Mouse (Mus musculus) splenic B cell, adult 2 months (primary cell): ENCODE results near the gene Ptpn14.

Experiments used
- DNase-seq: peaks from one replicate; pipeline ENCODE4 v3.0.0-alpha.2; 2011; ENCODE audit warnings: low read depth, low spot score
- H3K27me3 ChIP-seq: 2 replicates; pipeline ENCODE4 v1.6.1; 2012; ENCODE audit warnings: mild to moderate bottlenecking, low read length, moderate library complexity, mixed read lengths; ENCODE audit not compliant: control insufficient read depth, poor library complexity, insufficient read depth, severe bottlenecking
- H3K36me3 ChIP-seq: 2 replicates; pipeline ENCODE4 v1.6.1; 2012; ENCODE audit warnings: mild to moderate bottlenecking, low read length, moderate library complexity, mixed read lengths; ENCODE audit not compliant: control insufficient read depth, poor library complexity, insufficient read depth, severe bottlenecking

The Ptpn14 gene

GRCm38 (mm10) chr1:189800211-189800961, 72.3 kb downstream of the Ptpn14 start:
- Histone ChIP-seq H3K27me3 (no peaks in the 10 kb centered on the region), H3K36me3 (no peaks in the 10 kb centered on the region; the same call in 1 of the 2 replicates)
- no peak for DNase-seq

- peak; percentile 79 for DNase-seq
- no peaks in the 10 kb centered on the region for H3K27me3 ChIP-seq
- H3K36me3 ChIP-seq: no peaks in the 10 kb centered on the region; the same call in 1 of the 2 replicates
Measured at GRCm38 (mm10) chr1:189801303-189801702, 73.2 kb downstream of the Ptpn14 start.

DNA sequence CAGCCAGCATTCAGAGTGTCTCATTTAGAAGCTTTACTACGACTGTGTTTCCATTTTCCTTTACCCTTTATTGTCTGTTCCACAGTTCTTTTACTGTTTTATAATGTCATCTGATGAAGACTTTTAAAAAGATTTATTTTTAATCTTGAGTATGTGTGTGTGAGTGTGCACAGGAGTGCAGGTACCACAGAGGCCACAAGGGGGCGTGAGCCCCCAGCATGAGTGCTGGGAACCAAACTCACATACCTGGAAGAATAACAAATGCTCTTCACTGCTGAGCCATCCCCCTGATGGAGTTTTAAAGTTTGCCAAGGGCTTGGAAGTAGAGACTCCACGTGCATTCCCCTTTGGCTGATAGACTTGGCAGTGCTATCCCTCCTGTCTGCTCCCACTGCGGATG, 74.5 kb downstream of the Ptpn14 start:
- Histone ChIP-seq H3K27me3 (no peaks in the 10 kb centered on the region), H3K36me3 (no peaks in the 10 kb centered on the region; the same call in 1 of the 2 replicates)
- DNase-seq: no peak

GRCm38 (mm10) chr1:189803742-189804141, 75.7 kb downstream of the Ptpn14 start:
- DNase-seq: no peak

DNA sequence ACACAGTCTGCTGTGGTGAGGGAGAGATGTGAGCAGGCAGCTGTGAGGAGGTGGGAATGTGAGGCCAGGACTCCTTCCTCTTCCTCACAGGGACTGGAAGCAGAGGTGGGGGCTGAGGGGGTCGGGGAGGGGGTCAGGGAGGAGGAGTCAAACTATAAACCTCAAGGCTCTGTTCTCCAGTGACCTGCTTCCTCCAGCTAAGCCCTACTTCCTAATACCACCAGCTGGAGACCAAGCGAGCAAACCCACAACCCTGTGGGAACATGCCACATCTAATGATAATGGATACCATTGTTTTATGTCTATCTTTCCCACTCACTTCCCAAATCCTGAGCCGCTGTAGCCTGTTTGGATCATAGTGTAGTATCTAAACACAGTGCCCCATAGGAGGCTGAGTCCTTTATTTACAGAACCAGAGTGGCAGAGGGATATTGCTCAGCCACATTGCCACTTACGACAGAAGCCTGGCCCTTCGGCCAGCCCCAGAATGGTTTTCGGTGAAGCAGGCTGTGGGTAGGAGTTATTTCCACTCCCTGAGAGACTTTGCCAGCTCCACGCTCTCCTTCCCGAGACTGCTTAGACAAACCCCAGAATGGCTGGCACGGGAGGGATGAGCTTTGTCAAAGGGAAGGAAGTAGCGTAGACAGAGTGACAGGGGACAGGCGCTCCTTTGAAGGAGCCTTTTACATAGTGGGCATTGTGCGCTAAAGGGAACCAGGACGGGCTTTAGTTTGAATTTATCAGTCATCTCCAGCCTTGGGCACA, 78.6 kb downstream of the Ptpn14 start:
- Histone ChIP-seq H3K27me3 (no peaks in the 10 kb centered on the region), H3K36me3 (no peaks in the 10 kb centered on the region; the same call in 1 of the 2 replicates)
- DNase-seq: no peak

More at GRCm38 (mm10) chr1:189803742-189804141, 75.7 kb downstream of the Ptpn14 start:
- Histone ChIP-seq H3K27me3 (no peaks in the 10 kb centered on the region), H3K36me3 (no peaks in the 10 kb centered on the region; the same call in 1 of the 2 replicates)

DNA sequence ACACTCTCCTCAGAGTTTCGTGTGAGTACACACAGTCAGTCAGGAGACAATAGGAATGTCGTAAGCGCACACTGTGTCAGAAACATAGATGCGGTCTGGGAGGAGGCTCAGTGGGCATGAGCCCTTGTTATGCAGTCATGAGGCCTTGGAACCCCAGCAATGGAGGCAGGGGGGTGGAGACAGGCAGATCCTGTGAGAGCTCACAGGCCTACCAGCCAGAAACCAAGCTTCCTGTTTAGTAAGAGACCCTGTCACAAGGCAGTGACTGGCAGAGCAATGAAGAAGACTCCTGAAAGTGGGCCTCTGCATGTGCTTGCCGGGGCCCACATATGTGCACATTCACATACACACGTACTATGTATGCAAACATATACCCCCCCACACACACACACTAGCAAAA, 79.9 kb downstream of the Ptpn14 start:
- H3K27me3 ChIP-seq: no peaks in the 10 kb centered on the region
- H3K36me3 ChIP-seq: no peaks in the 10 kb centered on the region; the same call in 1 of the 2 replicates
- DNase-seq: no peak

- H3K36me3 ChIP-seq: no peaks in the 10 kb centered on the region; the same call in 1 of the 2 replicates
- H3K27me3 ChIP-seq: no peaks in the 10 kb centered on the region
- no peak for DNase-seq
Measured at GRCm38 (mm10) chr1:189808453-189808852, 80.4 kb downstream of the Ptpn14 start.

DNA sequence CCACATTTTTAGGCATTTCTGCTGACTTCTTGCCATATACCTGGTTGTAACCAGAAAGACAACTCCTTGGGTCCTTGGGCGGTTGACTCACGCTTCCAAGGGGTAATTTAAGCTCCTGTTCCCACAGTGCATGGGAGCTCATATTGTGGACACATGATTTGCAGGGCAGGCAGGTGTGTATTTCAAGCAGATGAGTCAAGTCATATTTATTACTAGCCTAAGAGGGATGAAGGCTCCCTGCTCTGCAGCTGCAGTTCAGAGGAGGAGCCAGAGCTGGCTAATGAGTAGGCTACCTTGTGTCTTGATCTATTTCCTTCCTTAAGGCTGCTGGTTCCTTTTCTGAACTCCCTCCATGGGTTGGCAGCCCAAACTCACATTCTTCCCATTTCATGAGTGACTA, 83.7 kb downstream of the Ptpn14 start:
- Histone ChIP-seq H3K27me3 (no peaks in the 10 kb centered on the region), H3K36me3 (no peaks in the 10 kb centered on the region)
- no peak for DNase-seq

DNA sequence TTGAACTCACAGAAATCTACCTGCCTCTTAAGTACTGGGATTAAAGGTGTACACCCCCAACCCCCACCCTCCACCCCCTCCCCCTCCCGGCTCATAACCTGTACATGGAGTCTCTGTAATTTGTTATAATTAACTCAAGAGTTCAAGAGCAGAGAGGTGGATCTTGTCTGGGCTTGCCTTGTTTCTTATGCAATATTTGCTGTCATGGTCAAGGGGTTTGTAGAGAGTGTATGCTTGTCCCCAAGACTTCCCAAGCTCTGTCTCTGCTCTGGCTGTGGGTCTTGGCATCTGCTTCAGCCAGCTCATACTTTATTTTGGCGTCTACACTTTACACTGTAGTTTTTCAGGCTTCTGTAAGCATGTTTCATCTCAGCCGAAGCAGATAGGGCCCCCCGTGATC, 86.3 kb downstream of the Ptpn14 start:
- no peak for DNase-seq
- Histone ChIP-seq H3K27me3 (no peaks in the 10 kb centered on the region), H3K36me3 (no peaks in the 10 kb centered on the region)

DNA sequence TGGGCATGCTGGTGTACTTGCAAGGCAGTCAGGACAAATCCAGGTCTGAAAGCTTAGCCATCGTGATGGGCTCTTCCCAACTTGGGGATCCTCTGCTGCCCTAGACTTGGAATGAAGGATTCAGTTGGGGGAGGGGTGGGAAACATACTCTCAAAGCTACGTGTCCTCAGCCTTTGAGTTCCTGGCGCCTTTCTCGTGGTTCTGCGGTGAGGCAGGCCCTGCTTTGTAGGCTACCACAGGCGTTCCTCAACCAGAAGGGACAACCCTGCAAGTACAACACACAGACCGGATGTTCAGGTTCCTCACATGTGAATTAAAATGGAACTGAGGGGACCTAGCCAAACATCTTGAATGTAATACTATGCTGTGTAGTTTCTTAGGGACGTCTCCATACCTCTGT, 89.0 kb downstream of the Ptpn14 start:
- H3K36me3 ChIP-seq: no peaks in the 10 kb centered on the region
- no peak for DNase-seq
- H3K27me3 ChIP-seq: no peaks in the 10 kb centered on the region

- no peaks in the 10 kb centered on the region for H3K36me3 ChIP-seq
- no peak for DNase-seq
- no peaks in the 10 kb centered on the region for H3K27me3 ChIP-seq
Measured at GRCm38 (mm10) chr1:189817810-189818209, 89.7 kb downstream of the Ptpn14 start.

GRCm38 (mm10) chr1:189820111-189820510, 92.0 kb downstream of the Ptpn14 start:
- Histone ChIP-seq H3K27me3 (no peaks in the 10 kb centered on the region), H3K36me3 (no peaks in the 10 kb centered on the region)
- no peak for DNase-seq

- DNase-seq: peak; percentile 68
- Histone ChIP-seq H3K27me3 (no peaks in the 10 kb centered on the region), H3K36me3 (no peaks in the 10 kb centered on the region)
Measured at GRCm38 (mm10) chr1:189824436-189824835, 96.4 kb downstream of the Ptpn14 start.

- no peak for DNase-seq
- Histone ChIP-seq H3K27me3 (no peaks in the 10 kb centered on the region), H3K36me3 (no peaks in the 10 kb centered on the region)
Measured at GRCm38 (mm10) chr1:189830391-189830790, 102.3 kb downstream of the Ptpn14 start.

- H3K27me3 ChIP-seq: no peaks in the 10 kb centered on the region
- no peak for DNase-seq
- no peaks in the 10 kb centered on the region for H3K36me3 ChIP-seq
Measured at GRCm38 (mm10) chr1:189830797-189831232, 102.7 kb downstream of the Ptpn14 start.
